Mouse (Mus musculus) right cerebral cortex, adult 18-20 months (tissue): ENCODE measurements around the gene Retreg3.

Source experiments
- DNase-seq: peaks from one replicate; pipeline ENCODE4 v3.0.0; 2022; ENCODE audit warnings: mixed read lengths

The Retreg3 gene

GRCm38 (mm10) chr11:101112186-101112585 lies 7.5 kb downstream of the Retreg3 start:
- no peak for DNase-seq

DNA sequence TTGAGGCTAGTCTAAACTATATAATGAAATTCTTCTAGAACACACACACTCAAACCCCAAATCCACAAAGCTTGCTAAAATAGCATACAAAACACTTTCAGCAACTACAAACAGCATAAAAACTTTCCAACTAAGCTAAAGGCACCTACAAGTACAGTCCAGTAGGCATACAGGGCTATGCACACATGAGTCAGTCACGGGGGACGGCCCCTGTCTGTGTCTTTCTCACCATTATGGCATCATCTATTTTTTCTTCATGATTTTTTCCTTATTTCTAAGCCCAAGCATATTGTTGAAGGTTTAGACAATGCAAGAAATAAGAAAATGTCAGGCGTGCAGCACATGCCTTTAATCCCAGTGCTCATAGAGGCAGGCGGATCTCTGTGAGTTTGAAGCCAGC lies 8.5 kb downstream of the Retreg3 start:
- DNase-seq, result no peak

GRCm38 (mm10) chr11:101110708-101111107 lies 9.0 kb downstream of the Retreg3 start:
- no peak for DNase-seq

- no peak for DNase-seq
Measured at GRCm38 (mm10) chr11:101109351-101109750, 10.3 kb downstream of the Retreg3 start.

DNA sequence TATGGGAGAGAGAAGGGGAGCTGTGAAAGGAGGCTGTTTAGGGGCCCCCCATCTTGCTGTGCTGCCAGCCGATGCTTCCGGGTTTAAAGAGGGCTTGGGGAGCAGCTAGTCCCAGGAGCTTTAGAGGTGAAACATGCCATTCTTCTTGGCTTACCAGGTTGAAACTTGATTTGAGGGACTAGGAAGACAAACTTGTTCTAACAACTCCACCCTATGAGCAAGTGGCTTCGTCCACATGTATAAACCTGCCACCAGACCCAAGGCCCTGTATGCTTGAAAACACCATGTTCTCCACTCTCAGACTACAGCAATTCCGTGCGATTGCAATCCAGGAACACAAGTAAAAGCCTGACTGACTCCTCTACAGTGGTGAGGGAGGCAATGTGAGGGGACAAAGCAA lies 16.7 kb downstream of the Retreg3 start:
- DNase-seq, result no peak

DNA sequence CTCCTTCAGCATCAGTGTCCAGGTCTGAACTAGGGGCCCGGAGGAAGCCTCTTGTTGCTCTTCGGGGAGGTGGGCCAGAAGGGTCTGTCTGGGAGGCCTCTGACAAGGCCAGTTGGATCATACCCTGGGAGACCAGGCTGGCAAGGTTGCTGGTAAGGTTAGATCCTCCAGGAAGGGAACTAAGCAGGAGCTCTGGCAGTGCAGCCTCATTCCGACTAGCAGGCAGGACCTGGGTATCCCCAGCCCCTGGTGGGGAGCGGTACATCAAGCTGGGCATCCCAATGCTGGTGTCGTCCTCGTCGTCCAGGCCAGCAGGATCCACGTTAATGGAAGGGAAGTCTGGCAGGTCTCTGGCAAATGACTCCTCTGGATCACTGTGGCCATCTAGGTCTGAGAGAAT lies 21.5 kb downstream of the Retreg3 start:
- DNase-seq, result no peak

- DNase-seq, result peak; percentile 95
Measured at GRCm38 (mm10) chr11:101095314-101096024, 24.2 kb downstream of the Retreg3 start, which contains the start of gene Psmc3ip. Gene Psmc3ip, minus strand, starts transcription at chr11:101095436.

DNA sequence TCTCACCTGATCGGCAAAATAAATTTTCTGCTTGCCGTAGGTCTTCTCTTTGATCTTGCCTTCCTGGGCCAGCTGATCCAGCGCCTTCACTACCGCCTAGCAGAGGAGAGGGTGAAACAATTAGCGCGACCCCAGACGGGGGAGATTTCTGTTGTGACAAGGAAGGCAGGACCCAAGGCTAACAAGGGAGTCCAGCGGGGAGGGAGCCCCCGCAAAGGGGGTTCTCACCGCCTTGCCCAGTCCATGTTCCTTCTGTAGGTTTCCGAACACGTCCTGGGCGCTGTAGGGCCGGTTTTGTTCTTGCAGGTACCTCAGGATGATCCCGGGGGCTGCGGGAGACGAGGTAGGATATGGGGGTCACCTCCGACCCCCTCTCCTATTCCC lies 24.8 kb downstream of the Retreg3 start:
- DNase-seq, result no peak

DNA sequence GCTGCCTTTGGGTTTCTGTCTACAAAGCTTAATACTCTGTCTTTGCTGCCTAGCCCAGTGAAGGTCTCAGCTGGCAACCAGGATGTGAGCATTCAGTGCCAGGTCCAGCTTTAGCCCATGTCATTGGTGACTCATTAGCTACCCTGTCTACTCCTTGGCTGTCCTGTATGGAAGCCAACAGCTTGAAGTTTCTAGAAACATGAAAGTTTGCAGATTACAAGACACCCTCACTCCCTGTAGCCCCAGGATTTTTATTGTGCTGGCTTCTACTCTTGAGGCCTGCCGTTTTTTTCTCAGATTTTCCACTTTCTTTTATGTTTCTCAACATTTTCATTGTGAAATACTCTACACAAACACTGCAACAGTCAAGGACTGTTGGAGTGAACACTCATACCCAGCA lies 29.8 kb downstream of the Retreg3 start:
- no peak for DNase-seq

DNA sequence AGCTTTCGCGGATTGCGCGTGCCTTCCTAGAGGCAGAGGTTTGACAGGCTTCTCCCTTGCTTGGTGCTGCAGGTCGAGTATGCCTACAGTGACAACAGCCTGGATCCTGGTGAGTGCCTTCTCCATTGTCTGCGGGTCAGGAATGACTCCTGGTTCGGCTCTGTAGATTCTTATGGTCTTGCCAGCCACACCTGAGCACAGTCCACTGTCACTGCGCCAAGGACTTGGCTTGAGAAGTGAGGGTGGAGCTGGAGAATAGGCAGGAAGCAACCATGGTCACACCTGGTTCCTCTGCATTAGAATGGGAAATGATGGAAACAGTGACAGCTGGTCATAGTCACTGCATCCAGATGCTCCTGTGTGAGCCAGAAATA lies 32.0 kb downstream of the Retreg3 start:
- DNase-seq, result no peak

- peak; percentile 95 for DNase-seq
Measured at GRCm38 (mm10) chr11:101086756-101087681, 32.7 kb downstream of the Retreg3 start, which contains the start of gene Mlx. Gene Mlx, plus strand, starts transcription at chr11:101087277.

GRCm38 (mm10) chr11:101086323-101086674 lies 33.4 kb downstream of the Retreg3 start:
- no peak for DNase-seq

GRCm38 (mm10) chr11:101085617-101086322 lies 33.9 kb downstream of the Retreg3 start:
- no peak for DNase-seq

GRCm38 (mm10) chr11:101084811-101085210 lies 34.9 kb downstream of the Retreg3 start:
- no peak for DNase-seq

- DNase-seq, result no peak
Measured at GRCm38 (mm10) chr11:101084246-101084645, 35.4 kb downstream of the Retreg3 start.

GRCm38 (mm10) chr11:101083083-101083697 lies 36.5 kb downstream of the Retreg3 start:
- DNase-seq, result no peak

DNA sequence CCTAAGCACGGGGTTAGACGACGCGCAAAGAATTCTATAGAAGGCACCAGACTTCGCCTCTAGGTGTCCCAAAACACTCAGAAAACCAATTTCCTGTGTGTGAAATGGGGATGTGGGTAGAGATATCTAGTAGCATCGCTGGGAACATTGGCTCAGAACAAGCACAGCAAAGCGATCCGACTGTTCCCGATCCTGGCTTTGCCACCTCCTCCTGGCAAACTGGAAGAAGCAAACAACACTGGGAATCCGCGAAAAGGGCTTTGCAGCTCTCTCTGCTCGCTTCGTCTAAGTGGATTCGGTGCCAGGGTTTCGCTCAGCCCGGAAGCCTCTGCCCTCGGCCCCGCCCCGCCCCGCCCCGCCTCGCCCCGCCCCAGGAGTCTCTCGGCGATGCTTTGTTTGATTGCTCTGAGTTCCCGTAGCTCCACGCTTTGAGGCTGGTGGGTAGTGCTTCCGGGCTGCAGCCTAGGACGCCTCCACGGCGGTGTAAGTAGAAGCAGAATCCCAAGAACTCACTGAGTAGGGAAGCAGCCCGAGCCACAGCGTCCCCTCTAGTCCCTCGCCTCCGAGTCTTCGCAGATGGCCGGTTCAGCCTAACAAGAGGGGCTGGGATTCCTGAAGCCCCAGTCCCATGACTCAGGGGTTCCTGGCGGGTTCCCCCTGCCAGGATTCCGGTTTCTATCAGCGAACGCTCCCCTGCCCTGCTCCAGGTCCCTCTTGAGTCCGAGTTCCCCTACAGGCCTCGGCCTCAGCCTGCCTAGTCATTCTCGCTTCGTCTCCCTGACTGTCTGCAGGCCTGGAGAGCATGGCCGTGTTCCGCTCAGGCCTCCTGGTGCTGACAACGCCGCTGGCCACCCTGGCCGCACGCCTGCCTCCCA lies 37.2 kb downstream of the Retreg3 start, which contains the start of gene Coasy:
Coasy (plus strand) TSS at position 358 of the 875 bp plus-strand sequence.
- DNase-seq, result peak; percentile 96

GRCm38 (mm10) chr11:101081659-101082058 lies 38.0 kb downstream of the Retreg3 start:
- no peak for DNase-seq

DNA sequence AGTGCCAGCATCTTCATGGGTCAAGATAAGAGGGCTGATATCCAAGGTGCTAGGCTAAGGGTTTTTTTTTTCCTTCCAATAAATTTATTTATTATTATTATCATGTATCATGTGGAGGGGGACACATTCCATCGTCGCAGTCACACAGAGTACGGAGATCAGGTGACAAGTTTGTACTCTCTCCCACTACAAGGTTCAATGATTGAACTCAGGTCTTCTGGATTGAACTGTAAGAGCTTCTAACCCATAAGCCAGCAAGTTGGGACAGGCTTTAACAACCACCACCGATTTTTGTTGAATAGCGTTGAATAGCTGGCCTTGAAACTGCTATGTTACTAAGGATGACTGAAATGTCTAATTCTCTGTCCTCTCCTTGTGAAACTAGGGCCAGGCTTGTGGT lies 39.3 kb downstream of the Retreg3 start:
- no peak for DNase-seq

DNA sequence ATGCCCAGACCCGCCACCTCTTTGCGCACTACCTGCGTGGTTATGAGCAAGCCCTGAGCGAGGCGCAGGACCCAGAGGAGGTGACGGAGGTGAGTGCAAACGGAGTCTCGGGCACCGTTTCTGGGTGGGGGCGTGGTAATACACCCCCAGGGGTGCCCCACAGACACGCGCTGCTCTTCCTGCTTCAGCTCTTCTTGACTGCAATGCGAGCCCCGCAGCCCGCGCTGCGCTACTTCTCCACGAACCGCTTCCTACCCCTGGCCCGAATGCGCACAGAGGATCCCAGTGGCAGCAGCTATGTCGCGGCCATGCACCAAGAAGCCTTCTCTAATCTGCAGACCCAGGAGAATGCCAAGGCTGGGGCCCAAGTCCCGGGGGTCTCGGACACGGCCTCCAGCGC lies 39.9 kb downstream of the Retreg3 start:
- DNase-seq, result no peak

- DNase-seq, result no peak
Measured at GRCm38 (mm10) chr11:101078121-101078520, 41.6 kb downstream of the Retreg3 start, which contains the start of gene Hsd17b1. Gene Hsd17b1, plus strand, starts transcription at chr11:101078411.
